Mouse (Mus musculus) G1E-ER4 (cell line): ENCODE results near the gene Qrich2. TPM values are rescaled to one million over a fixed set of nuclear protein-coding genes. Genes with fewer than 3 reads are reported as not detected.

Experiments used
- GATA1 ChIP-seq: IDR thresholded peaks from one replicate; pipeline ENCODE4 v1.8.0; 2012; ENCODE audit warnings: low read length, inconsistent platforms
- polyA plus RNA-seq: library from polyadenylated mRNA; stranded (reverse); fragments of >175 nt; gene quantifications from 2 replicates; pipeline ENCODE4 v1.2.3, GENCODE M21; 2012

Gene Qrich2
- not detected in 2 replicates for polyA plus RNA-seq

DNA sequence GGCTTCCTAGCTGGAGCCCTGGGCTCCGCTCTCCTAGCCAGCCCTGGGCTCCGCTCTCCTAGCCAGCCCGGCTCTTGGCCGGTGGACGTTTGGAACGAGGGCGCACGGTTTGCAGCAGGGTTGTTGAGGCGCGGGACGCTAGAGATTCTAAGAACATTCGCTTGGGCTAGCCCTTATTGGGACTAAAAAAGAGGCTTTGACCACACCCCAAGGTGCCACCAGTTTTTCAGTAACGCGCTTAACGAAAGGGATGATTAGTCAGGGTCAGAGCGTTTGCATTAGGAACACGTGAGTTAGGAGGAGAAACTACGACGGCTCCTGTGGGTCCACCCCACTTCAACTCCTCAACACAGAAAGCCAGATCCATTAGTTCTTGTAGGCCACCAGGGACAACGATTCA lies at the start of gene Qrich2:
Gene Qrich2 (minus strand): TSS at position 101 of the 400 bp plus-strand sequence.
- TF ChIP-seq GATA1: no peak

DNA sequence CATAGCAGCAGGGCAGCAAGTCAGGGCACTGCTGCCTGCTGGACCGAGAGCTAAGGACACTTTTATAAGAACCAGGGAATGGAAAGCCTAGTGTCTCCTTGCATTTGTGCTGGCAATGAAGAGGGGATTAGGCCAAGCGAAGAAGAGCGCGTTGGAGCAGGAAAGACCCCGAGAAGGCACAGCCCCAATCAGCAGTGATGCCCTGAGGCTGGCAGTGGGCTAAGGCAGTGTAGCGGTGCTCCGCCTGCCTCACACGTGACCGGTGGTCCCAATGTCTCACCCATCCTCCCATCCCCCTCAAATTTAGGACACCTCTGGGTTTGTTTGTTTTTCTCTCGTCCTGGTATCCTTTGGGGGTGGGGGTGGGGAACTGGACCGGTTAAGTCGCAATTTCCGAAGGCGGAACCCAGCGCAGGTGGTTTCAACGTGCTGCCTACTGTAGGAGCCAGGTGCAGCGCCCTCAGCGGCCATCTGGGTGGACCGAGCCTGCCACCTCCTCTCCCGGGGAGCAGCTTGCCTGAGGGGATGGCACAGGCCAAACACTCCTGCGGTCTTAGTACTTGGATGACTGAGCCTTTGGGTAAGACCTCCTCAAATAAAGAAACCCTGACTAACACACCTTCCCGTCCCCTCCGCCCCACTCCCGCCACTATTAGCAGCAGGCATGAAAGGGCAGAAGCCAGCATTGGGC lies 49.4 kb upstream of the Qrich2 start:
- TF ChIP-seq GATA1: no peak

DNA sequence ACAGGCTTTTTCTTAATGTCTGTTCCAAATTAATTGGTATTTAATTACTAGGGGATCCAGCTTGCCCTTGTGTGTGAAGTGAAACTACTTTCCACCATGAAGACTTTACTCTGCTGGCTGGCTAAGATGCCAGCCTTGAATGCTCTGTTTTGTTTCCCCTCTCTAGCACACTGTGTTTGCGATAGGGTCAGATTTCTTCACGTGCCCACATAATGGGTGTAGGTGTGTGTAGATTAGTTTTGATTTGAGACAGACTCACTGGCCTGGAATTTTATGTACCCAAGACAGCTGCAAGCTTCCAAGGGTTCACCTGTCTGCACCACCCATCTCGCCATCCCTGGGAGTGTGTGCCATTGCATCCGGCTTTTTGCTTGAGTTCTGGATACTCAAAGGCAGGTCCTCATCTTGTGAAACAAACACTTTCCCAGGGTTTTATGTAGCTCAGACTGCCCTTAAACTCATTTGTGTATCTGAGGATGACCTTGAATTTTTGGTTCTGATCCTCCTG lies 47.5 kb upstream of the Qrich2 start:
- no peak for TF ChIP-seq GATA1

DNA sequence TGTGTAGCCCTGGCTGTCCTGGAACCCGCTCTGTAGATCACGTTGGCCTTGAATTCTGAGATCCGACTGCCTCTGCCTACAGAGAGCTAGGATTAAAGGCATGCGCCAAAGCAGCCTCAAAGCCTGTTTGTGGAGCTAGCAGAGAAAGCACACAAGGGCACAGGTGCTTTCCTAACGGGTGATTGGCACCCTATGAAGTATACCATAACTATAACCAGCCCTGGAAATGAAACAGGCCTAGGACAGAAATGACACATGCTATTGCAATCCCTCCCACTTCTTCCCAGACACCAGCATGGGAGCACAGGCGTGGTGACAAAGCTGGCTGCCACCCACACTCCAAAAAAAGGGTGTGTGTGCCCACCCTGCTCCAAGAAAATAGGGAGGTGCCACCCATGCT lies 46.9 kb upstream of the Qrich2 start:
- TF ChIP-seq GATA1: no peak

DNA sequence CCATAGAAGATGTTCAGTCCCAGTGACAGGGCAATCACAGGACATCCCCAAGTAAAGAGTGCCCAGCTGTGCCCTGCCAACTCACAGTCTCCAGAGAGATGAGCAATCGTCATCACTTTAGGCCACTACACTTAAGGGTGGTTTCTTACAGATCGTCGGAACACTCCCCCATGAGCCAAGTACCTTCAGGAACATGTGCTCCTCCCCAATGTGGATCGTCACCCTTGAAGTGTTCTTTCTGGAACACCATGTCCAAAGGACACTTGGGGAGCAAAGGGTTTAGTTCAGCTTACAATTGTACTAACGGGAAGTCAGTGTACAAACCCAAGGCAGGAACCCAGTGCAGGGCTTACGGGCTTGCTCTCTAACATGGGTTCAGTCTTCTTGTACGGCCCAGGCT lies 46.1 kb upstream of the Qrich2 start:
- no peak for TF ChIP-seq GATA1

DNA sequence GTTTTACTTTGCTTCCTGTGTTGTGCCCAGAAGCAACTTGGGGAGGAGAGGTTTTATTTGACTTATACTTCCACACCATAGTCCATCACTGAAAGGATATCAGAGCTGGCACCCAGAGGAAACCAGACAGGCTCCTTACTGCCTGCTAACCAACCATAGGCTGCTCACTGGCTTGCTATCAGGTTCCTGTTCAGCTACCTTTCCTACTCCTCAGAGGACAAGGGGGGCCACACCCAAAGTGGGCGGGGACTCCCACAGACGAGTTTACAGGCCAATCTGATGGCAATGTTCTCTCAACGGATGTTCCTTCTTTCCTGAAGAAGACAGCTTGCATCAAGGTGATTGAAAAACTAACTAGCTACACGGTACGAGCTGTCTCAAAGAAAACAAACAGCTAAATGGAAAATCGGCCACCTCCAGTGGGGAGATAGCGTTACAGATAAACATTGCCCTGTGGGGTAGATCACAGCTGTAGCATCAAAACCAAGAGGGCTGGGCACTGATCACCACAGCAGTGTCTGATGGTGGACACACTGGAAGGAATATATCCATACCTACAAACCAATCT lies 45.3 kb upstream of the Qrich2 start:
- TF ChIP-seq GATA1: no peak

DNA sequence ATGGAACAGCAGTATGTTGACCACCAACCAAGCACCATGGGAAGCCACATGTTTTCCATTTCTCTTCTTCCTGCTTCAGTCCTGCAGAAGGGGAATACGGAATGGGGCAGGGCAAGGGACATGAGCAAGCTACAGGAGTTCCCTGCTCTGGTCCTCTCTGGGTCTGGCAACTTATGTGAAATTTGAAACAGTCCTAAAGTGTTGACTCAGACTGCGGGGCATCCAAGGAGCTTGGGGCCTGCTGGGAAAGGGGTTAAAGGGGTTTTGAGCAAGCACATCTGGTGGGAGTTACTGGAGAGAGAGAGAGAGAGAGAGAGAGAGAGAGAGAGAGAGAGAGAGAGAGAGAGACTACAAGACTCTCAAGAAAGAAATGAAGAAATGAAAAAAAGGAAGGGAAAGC lies 42.6 kb upstream of the Qrich2 start:
- no peak for TF ChIP-seq GATA1

DNA sequence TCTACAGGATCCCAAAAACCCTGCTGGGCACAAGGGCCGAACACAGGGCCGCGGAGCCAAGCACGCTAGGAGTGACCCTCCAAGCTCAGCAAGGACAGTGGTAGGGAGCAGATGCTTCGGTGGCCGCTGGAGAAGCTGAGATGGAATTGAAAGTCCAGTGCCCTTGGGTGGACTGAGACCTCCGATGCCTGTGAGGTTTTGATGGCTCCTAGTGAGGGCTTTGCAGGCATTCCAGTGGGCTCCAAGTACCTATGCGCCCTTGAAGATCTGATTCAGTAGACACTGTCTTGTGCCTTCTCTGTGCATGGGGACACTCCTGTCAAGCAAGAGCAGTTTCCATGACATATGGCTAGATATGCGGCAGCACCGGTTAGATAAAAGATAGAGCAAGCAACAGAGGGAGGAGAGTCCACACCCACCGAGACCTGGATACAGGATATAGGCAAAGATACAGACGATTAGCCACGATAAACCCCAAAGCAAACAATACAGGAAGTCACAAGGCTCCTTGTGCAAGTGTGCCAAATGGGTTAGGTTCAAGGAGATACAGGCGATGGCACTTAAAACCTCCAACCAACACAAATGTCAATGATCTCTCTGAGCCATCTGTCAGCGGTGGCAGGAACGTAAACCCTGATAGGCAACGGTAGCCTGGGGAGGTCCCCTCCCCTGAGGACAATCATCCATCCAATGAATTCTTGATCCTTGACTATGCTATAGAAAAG lies 40.3 kb upstream of the Qrich2 start:
- peak; percentile 95 for TF ChIP-seq GATA1

DNA sequence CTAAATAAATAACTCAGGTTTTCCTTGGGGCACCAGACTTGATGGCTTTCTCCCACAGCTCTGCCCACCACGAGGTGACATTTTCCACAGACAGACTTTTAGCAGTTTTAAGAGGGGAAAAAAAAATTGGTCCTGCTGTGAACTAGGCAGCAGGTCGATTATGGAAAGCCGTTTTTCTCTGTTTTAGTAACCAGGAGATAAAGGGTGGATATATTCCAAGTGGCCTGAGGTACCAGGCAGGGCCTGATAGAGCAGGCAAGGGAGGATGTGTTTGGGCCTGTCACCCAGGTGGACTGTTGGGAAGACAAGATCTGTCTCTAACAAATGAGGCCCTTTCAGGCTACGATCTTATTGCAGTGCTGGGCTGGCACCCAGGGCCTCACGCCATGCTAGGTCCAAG lies 39.5 kb upstream of the Qrich2 start:
- no peak for TF ChIP-seq GATA1

DNA sequence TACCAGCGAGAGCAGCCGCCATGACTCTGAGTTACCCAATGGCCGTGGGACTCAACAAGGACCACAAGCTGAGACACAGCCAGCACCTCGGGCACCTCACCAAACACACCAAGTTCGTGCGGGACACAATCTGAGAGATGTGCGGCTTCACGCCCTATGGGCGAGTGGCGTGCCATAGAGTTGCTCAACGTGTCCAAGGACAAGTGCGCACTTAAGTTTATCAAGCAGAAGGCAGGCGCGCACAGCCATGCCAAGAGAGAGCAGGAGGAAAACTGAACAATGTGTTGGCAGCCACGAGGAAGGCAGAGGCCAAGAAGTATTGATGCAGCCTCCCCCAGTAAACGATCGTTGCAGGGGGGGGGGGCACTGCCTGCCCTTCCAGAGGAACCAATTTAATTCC lies 38.5 kb upstream of the Qrich2 start:
- no peak for TF ChIP-seq GATA1

DNA sequence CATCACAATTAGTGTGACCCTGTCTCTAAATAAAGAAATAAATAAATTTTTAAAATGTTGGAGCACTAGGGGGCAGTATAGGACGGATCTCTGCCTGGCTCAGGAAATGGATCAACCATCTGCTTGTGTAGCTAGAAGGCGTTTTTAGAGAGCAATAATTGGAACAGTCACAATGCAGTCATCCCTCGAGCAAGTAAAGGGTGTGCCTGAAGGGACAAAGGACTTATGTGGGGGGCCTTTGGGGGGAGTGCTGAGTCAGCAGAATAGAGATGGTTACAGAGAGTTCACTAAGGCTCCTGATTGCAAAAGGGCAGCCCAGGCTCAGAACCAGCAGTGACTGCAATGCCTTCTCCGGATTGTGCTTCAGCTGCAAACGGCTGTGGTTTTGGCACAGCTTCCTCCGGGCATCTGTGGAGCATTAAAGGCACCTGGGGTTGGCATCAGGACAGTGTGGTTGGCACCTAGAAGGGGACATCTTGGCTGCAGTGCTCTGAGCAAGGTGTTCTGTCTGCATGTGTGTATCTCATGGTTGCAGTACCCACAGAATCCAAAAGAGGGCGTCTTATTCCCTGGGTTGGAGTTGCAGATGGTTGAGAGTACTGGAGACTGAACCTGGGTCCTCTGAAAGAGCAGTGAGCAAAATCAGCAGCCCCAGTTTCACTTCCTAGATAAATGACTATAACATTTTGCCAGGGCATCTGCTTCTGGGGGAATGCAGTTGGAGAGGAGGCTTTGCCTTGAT lies 35.1 kb upstream of the Qrich2 start:
- no peak for TF ChIP-seq GATA1

DNA sequence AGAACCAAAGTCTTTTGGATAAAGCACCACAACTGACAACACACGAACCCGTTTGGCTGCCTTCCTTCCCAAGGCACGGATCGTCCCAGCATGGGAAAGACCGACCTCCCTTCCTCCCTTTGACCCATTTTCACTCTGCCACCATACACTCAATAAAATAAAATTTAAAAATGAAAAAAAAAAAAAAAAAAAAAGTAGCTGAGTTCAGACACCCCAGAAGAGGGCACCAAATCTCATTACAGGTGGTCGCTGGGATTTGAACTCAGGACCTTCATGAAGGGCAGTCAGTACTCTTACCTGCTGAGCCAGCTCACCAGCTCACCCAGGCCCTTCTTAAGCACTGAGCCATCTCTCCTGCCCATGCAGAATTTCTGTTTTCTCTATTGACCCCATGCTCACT lies 33.0 kb upstream of the Qrich2 start:
- TF ChIP-seq GATA1: no peak

DNA sequence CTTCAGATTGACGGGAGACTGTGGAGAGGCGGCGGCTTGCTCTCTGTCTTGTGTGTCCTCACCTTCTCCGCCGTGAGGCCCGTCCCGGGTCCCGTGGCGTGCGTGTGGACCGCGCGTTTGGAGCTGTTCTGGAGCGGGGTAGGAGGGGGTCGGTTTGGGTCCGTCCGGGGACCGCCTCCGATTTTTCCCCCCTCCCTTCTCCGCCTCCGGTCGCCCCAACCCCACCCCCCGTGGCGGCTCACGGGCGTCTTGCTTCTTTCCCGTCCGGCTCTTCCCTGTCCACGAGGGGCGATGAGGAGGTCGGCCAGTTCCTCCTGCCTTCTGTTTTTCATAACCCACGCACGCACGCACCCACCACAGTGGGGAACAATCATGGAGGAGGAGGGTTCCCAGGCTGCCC lies 32.6 kb upstream of the Qrich2 start:
- no peak for TF ChIP-seq GATA1

DNA sequence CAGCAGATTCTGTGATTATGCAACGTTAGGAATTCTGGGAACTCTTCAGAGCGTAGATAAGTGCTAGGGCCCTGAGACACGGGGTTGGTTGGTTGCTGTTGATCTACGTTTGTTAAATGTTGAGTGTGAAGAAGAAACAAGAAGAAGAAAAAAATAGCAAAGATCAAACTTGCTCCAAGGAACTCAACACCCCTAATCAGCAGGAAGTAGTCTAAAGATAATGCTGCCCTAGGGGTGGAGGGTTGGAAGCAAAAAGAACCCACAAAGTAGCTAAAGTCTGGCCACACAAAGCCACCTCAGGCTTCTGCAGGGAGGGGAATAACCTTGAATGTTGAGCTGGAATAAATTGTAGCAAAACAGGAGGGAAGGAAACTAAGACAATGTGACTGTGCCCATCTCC lies 31.3 kb upstream of the Qrich2 start:
- TF ChIP-seq GATA1: no peak

DNA sequence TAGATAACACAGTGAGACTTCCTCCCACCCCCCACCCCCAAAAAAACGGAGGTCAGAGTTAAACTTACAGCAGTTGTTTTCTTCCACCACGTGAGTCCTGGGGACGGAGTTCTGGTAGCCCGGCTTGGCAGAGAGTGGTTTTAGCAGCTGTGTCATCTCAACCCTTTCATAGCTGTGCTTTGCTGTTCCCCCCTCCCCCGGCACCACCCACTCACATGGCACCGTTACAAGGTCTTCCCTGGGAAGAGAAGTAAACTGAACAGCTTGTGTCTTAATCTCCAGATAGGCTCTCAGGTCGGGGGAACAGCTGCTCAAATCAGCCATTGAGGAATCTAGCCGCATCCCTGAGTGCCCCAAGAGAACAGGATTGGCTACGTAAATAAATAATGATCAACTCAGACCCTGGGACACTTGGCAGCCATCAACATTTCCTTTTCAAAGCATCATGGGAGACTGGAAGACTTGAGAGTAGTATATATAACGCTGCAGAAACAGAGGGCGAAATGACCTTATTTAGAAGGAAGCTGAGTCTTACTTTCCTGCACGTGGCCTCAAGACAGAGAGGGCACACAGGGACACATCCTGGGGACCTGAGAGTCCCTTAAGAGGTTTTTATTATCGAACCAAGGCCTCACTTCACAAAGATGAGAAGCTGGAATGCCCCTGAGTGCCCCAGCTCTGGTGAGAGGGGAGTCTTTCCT lies 28.6 kb upstream of the Qrich2 start:
- TF ChIP-seq GATA1: no peak
